Mouse (Mus musculus) erythroblast, embryonic 14.5 days (primary cell): ENCODE results near the gene Ccnk.

Source experiments
- GATA1 ChIP-seq: IDR thresholded peaks from 2 replicates; pipeline ENCODE4 v1.6.1; 2012; ENCODE audit warnings: low read length, inconsistent platforms, mixed read lengths
- TAL1 ChIP-seq: IDR thresholded peaks from 3 replicates; pipeline ENCODE4 v1.6.1; 2012; ENCODE audit warnings: low read length, inconsistent platforms, mixed read lengths

- TF ChIP-seq TAL1, result no peak
- no peak for TF ChIP-seq GATA1
These were observed 52.5 kb downstream of the Ccnk start for GRCm38 (mm10) chr12:108231901-108232300.
